Mouse (Mus musculus) midbrain, embryonic 12.5 days (tissue): ENCODE measurements around the gene Tcp11x2. TPM values are rescaled to one million over a fixed set of nuclear protein-coding genes. Genes with fewer than 3 reads are reported as not detected.
A peak's percentile ranks its signal among the peaks of the same experiment; 100 is the strongest.

Experiments used
- ATAC-seq: fragments of 200-750 bp; cut with Nextera tagmentation; 2 replicates; pipeline ENCODE4 v1.8.0; 2017; ENCODE audit warnings: low read depth, moderate TSS enrichment, moderate library complexity; ENCODE audit not compliant: low FRiP score
- H3K27ac ChIP-seq: fragments of 300-500 bp; sonication (generic); replicated peaks from 2 replicates; pipeline ENCODE4 v1.5.1; 2016; ENCODE audit warnings: mild to moderate bottlenecking
- H3K27me3 ChIP-seq: fragments of 300-500 bp; sonication (generic); 2 replicates; pipeline ENCODE4 v1.6.1; 2016; ENCODE audit warnings: mild to moderate bottlenecking
- H3K36me3 ChIP-seq: fragments of 300-500 bp; sonication (generic); 2 replicates; pipeline ENCODE4 v1.6.1; 2016
- H3K4me1 ChIP-seq: fragments of 300-500 bp; sonication (generic); 2 replicates; pipeline ENCODE4 v1.6.1; 2016
- H3K4me2 ChIP-seq: fragments of 300-500 bp; sonication (generic); replicated peaks from 2 replicates; pipeline ENCODE4 v1.6.1; 2016; ENCODE audit warnings: mild to moderate bottlenecking, moderate library complexity
- H3K4me3 ChIP-seq: fragments of 300-500 bp; sonication (generic); 2 replicates; pipeline ENCODE4 v1.5.1; 2016; ENCODE audit warnings: mild to moderate bottlenecking
- H3K9ac ChIP-seq: fragments of 300-500 bp; sonication (generic); replicated peaks from 2 replicates; pipeline ENCODE4 v1.6.1; 2016; ENCODE audit warnings: mild to moderate bottlenecking, moderate library complexity
- H3K9me3 ChIP-seq: fragments of 300-500 bp; sonication (generic); 2 replicates; pipeline ENCODE4 v1.6.1; 2016; ENCODE audit warnings: mild to moderate bottlenecking
- WGBS: fragments of 180-500 bp; shearing (Covaris S2); methylation state at CpG from one replicate; pipeline ENCODE4 v1.1.7; 2016; 5-methylcytosine and 5-hydroxymethylcytosine counted together
- polyA plus RNA-seq: library from polyadenylated mRNA; unstranded; fragments of >200 nt; fragmentation: Nextera tagmentation; extraction: Ambion mirVana; gene quantifications from 2 replicates; pipeline ENCODE4 v1.2.1, GENCODE M21; 2016

The Tcp11x2 gene
- not detected in 2 replicates for polyA plus RNA-seq

- Histone ChIP-seq H3K36me3 (no peaks in the 10 kb centered on the region), H3K27me3 (no peaks in the 10 kb centered on the region; the same call in 1 of the 2 replicates), H3K4me3 (no peak within 1 kb of the TSS), H3K27ac (no peak within 1 kb of the TSS), H3K9me3 (no peaks in the 10 kb centered on the region), H3K9ac (no peak within 1 kb of the TSS), H3K4me1 (no peaks in the 10 kb centered on the region), H3K4me2 (no peak within 1 kb of the TSS)
- 63% methylated on average over 1 of the region's 1 CpGs for WGBS
- ATAC-seq, result no peak
Observed at GRCm38 (mm10) chrX:135693633-135694032, at the start of gene Tcp11x2. TSS of gene Tcp11x2 (minus strand) at chrX:135693790.

- Histone ChIP-seq H3K4me2 (peak overlapping the region; percentile 56), H3K27ac (peak overlapping the region; percentile 82; the same call in 1 of the 2 replicates), H3K9ac (peak overlapping the region; percentile 68), H3K36me3 (peaks cover 10% of the 10 kb centered on the region), H3K9me3 (no peaks in the 10 kb centered on the region), H3K4me1 (0 out of 2 replicates have a peak, but pooled peaks cover 4% of the 10 kb centered on the region), H3K27me3 (peaks cover 10% of the 10 kb centered on the region; the same call in 1 of the 2 replicates), H3K4me3 (peak overlapping the region; percentile 64)
- 25% methylated on average over 7 of the region's 7 CpGs for WGBS
- peak; percentile 45 for ATAC-seq
Observed at GRCm38 (mm10) chrX:135743056-135743355, 49.4 kb upstream of the Tcp11x2 start.

- Histone ChIP-seq H3K4me1 (0 out of 2 replicates have a peak, but pooled peaks cover 4% of the 10 kb centered on the region), H3K9ac (peak within 1 kb of the TSS; percentile 68), H3K9me3 (no peaks in the 10 kb centered on the region), H3K4me3 (peak within 1 kb of the TSS; percentile 64), H3K36me3 (peaks cover 10% of the 10 kb centered on the region), H3K27ac (peak within 1 kb of the TSS; percentile 82), H3K4me2 (peak within 1 kb of the TSS; percentile 56), H3K27me3 (peaks cover 10% of the 10 kb centered on the region; the same call in 1 of the 2 replicates)
- ATAC-seq, result peak; percentile 97
- 21% methylated on average over 48 of the region's 48 CpGs for WGBS
Observed at GRCm38 (mm10) chrX:135742304-135743055, 48.9 kb upstream of the Tcp11x2 start, which contains the start of the genes Armcx5 and Gprasp1. TSS of gene Armcx5 (plus strand) at chrX:135742733. TSS of gene Gprasp1 (plus strand) at chrX:135742733.

- no peak overlapping the region for H3K4me3 ChIP-seq
- H3K4me2 ChIP-seq, result no peak overlapping the region
- 0 out of 2 replicates have a peak, but pooled peaks cover 4% of the 10 kb centered on the region for H3K4me1 ChIP-seq
- H3K27ac ChIP-seq, result no peak overlapping the region
- peaks cover 10% of the 10 kb centered on the region; the same call in 1 of the 2 replicates for H3K27me3 ChIP-seq
- no peak for ATAC-seq
- H3K36me3 ChIP-seq, result no peaks in the 10 kb centered on the region
- H3K9me3 ChIP-seq, result no peaks in the 10 kb centered on the region
- no peak overlapping the region for H3K9ac ChIP-seq
- 83% methylated on average over 2 of the region's 2 CpGs for WGBS
Observed at GRCm38 (mm10) chrX:135738730-135739520, 45.3 kb upstream of the Tcp11x2 start.

- Histone ChIP-seq H3K36me3 (no peaks in the 10 kb centered on the region), H3K4me3 (no peak within 1 kb of the TSS), H3K27me3 (peaks cover 3% of the 10 kb centered on the region; the same call in 1 of the 2 replicates), H3K4me1 (no peaks in the 10 kb centered on the region), H3K9ac (no peak within 1 kb of the TSS), H3K9me3 (no peaks in the 10 kb centered on the region), H3K27ac (no peak within 1 kb of the TSS), H3K4me2 (no peak within 1 kb of the TSS)
- 81% methylated on average over 10 of the region's 10 CpGs for WGBS
- ATAC-seq, result no peak
Observed at GRCm38 (mm10) chrX:135725161-135725560, 31.6 kb upstream of the Tcp11x2 start, which contains the start of gene Tmsb15a. TSS of gene Tmsb15a (minus strand) at chrX:135725261.

GRCm38 (mm10) chrX:135712845-135713244 lies 19.3 kb upstream of the Tcp11x2 start:
- H3K27me3 ChIP-seq, result peaks cover 4% of the 10 kb centered on the region; the same call in 1 of the 2 replicates
- H3K9ac ChIP-seq, result no peak overlapping the region
- H3K4me2 ChIP-seq, result no peak overlapping the region
- no peaks in the 10 kb centered on the region for H3K4me1 ChIP-seq
- WGBS, result 80% methylated on average over 2 of the region's 2 CpGs
- H3K9me3 ChIP-seq, result no peaks in the 10 kb centered on the region
- H3K27ac ChIP-seq, result no peak overlapping the region
- no peak for ATAC-seq
- no peaks in the 10 kb centered on the region for H3K36me3 ChIP-seq
- H3K4me3 ChIP-seq, result no peak overlapping the region

- no peak overlapping the region for H3K4me3 ChIP-seq
- H3K4me2 ChIP-seq, result no peak overlapping the region
- no peaks in the 10 kb centered on the region for H3K4me1 ChIP-seq
- no peaks in the 10 kb centered on the region for H3K36me3 ChIP-seq
- no peak overlapping the region for H3K9ac ChIP-seq
- 51% methylated on average over 2 of the region's 2 CpGs for WGBS
- H3K27me3 ChIP-seq, result no peaks in the 10 kb centered on the region
- no peak overlapping the region for H3K27ac ChIP-seq
- H3K9me3 ChIP-seq, result no peaks in the 10 kb centered on the region
- no peak for ATAC-seq
Observed at GRCm38 (mm10) chrX:135704349-135704748, 10.8 kb upstream of the Tcp11x2 start.

GRCm38 (mm10) chrX:135703111-135703510 lies 9.5 kb upstream of the Tcp11x2 start:
- no peak for ATAC-seq
- Histone ChIP-seq H3K27me3 (no peaks in the 10 kb centered on the region), H3K9me3 (no peaks in the 10 kb centered on the region), H3K4me2 (no peak overlapping the region), H3K4me3 (no peak overlapping the region), H3K36me3 (no peaks in the 10 kb centered on the region), H3K27ac (no peak overlapping the region), H3K4me1 (no peaks in the 10 kb centered on the region), H3K9ac (no peak overlapping the region)
- 88% methylated on average over 1 of the region's 1 CpGs for WGBS

GRCm38 (mm10) chrX:135687802-135688201 lies 5.8 kb downstream of the Tcp11x2 start:
- Histone ChIP-seq H3K4me2 (no peak overlapping the region), H3K27me3 (peaks cover 6% of the 10 kb centered on the region; the same call in 1 of the 2 replicates), H3K36me3 (no peaks in the 10 kb centered on the region), H3K9me3 (no peaks in the 10 kb centered on the region), H3K4me1 (no peaks in the 10 kb centered on the region), H3K27ac (no peak overlapping the region), H3K4me3 (no peak overlapping the region), H3K9ac (no peak overlapping the region)
- 76% methylated on average over 3 of the region's 3 CpGs for WGBS
- no peak for ATAC-seq

- no peak for ATAC-seq
- Histone ChIP-seq H3K9ac (no peak overlapping the region), H3K9me3 (no peaks in the 10 kb centered on the region), H3K27me3 (peaks cover 10% of the 10 kb centered on the region), H3K4me3 (no peak overlapping the region), H3K4me2 (no peak overlapping the region), H3K36me3 (no peaks in the 10 kb centered on the region), H3K27ac (no peak overlapping the region), H3K4me1 (no peaks in the 10 kb centered on the region)
- 73% methylated on average over 2 of the region's 2 CpGs for WGBS
Observed at GRCm38 (mm10) chrX:135681858-135682257, 11.7 kb downstream of the Tcp11x2 start.

- WGBS, result 53% methylated on average over 9 of the region's 9 CpGs
- Histone ChIP-seq H3K9ac (no peak overlapping the region), H3K27me3 (no peaks in the 10 kb centered on the region), H3K9me3 (no peaks in the 10 kb centered on the region), H3K4me3 (no peak overlapping the region), H3K36me3 (no peaks in the 10 kb centered on the region), H3K27ac (no peak overlapping the region), H3K4me1 (no peaks in the 10 kb centered on the region), H3K4me2 (no peak overlapping the region)
- no peak for ATAC-seq
Observed at GRCm38 (mm10) chrX:135652173-135652772, 41.3 kb downstream of the Tcp11x2 start.
